Mouse (Mus musculus): ENCODE results near the gene Tmed6.

The Tmed6 gene

DNA sequence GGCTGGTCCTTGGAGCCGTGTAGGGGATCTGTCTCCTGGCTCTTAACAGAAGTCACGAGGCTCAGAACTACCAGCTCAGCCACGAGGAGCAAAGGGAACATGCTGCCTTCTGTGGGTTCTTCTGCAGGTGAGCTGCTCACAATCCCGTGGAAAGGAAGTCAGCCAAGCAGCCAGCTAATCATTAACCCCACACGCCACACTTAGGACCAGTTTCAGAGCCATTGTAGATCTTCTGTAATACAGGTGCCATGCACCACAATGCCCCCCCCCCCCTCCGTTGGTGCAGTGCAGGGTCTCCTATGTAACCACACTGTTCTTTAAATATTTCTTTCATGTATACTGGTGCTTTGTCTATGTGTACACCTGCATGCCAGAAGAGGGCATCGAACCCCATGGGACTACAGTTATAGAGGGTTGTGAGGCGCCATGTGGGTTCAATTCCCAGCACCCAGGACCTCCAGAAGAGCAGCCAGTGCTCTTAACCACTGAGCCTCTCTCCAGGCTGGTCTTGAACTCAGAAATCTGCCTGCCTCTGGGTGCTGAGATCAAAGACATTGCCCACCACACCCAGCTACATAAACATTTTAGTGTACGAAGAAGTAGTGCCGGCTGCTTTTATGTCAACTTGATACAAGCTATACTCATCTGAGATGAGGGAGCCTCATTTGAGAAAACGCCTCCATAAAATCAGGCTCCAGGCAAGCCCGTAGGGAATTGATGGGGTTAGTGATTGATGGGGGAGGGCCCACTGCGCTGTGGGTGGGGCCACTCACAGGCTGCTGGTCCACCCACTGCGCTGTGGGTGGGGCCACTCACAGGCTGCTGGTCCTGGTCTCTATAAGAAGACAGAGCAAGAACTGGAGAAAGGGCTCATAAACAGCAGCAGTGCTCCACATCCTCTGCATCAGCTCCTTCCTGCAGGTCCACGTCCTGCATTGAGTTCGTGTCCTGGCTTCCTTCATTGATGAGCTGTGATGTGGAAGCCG lies at the start of gene Tmed6:
TSS of gene Tmed6 (minus strand) at position 134 of the 986 bp plus-strand sequence.
- CTCF ChIA-PET: interaction anchor here (0.6 to 0.7 kb wide), 4 partner anchors 8 to 659 kb away, joined by 3 to 7 read pairs (median 3); no protein-coding TSS in a partner anchor

- CTCF ChIA-PET: interaction anchor here (1.3 kb wide), 1 partner anchor 209 kb away, joined by 5 read pairs; no protein-coding TSS in a partner anchor
These were observed 49.5 kb upstream of the Tmed6 start for GRCm38 (mm10) chr8:107115008-107115320.

GRCm38 (mm10) chr8:107114150-107115007 lies 48.9 kb upstream of the Tmed6 start:
- CTCF ChIA-PET: interaction anchor here (1.3 kb wide), 1 partner anchor 210 kb away, joined by 5 read pairs; no protein-coding TSS in a partner anchor

DNA sequence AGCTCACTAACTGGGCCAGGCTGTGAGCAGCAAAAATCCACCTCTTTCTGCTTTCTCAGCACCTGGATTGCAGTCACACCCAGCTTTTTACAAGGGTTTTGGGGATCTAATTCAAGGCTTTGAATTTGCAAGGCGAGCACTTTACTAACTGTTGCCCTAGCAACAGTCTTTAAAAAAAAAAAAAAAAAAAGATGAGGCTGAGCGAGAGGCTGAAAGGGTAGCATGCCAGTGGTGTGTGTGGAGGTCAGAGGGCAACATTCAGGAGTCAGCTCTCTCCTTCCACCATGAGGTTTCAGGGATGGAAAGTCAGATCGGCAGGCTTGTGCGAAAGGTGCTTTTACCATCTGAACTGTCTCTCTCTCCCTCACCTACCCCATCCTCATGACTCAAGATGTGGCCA lies 47.8 kb upstream of the Tmed6 start:
- CTCF ChIA-PET: interaction anchor here (0.5 to 0.7 kb wide), 3 partner anchors 13 to 81 kb away, joined by 5 to 9 read pairs (median 6); no protein-coding TSS in a partner anchor

- CTCF ChIA-PET: interaction anchor here (0.6 kb wide), 1 partner anchor 183 kb away, joined by 4 read pairs; no protein-coding TSS in a partner anchor
These were observed 46.1 kb upstream of the Tmed6 start for GRCm38 (mm10) chr8:107111340-107112105.

GRCm38 (mm10) chr8:107110629-107111330 lies 45.3 kb upstream of the Tmed6 start:
- CTCF ChIA-PET: no interaction called here

DNA sequence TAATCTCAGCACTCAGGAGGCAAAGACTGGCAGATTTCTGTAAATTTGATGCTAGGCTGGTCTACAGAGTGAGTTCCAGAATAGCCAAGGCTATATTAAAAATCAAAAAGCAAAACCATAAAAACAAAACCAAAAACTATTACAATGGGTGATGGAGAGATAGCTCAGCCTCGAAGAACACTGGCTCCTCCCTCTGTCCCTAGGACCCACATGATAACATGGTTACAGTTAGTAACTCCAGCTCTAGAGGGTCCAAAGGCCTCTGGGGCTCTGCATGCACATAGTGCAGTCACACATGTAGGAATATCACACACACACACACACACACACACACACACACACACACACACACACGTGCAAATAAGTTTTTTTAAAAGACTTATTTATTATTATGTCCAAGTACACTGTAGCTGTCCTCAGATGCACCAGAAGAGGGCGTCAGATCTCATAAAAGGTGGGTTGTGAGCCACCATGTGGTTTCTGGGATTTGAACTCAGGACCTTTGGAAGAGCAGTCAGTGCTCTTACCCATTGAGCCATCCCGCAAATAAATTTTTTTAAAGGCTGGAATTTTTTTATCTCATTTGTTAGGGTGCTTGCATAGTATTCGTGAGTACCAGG lies 44.5 kb upstream of the Tmed6 start:
- CTCF ChIA-PET: interaction anchor here (0.6 to 0.7 kb wide), 3 partner anchors 13 to 230 kb away, joined by 3 to 13 read pairs (median 4); no protein-coding TSS in a partner anchor

DNA sequence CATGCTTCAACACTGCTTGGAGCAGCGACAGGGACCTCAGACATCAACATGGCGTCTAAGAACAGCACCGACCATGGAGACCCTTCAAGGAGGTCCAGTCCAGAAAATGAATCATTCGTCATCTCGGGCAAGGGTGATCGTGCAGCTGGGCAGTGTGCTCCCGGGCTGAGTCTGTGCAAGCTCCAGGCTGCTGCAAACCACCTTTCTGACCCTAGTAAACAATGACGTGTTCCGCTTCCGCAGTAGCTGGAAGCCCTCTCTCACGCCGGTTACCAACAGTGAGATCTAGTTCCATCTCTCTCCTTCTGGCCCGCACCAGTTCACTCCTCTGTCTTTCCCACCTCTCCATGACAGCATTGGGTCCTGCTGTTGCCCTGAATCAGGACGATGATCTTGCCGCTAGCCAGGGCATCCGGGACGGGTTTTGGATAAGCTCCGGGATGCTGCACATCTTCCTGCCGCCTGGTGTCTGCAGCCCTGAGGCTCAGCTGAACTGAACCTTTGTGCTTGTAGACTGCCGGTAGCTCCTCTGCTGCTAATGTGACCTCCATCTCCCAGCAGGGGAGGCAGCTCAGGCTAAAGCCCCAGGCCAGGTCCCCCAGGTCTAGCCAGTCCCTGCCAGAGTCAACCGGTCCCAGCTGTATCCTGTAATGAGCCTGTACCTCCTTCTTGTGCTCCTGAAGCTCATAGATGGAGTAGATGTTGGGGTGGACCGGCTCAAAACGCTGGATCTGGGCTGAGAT lies 43.7 kb upstream of the Tmed6 start:
- CTCF ChIA-PET: interaction anchor here (0.6 to 0.7 kb wide), 2 partner anchors 14 to 231 kb away, joined by 3 to 4 read pairs; no protein-coding TSS in a partner anchor

- CTCF ChIA-PET: interaction anchor here (0.7 kb wide), 1 partner anchor 1965 kb away, joined by 3 read pairs; no protein-coding TSS in a partner anchor
These were observed 42.6 kb upstream of the Tmed6 start for GRCm38 (mm10) chr8:107108089-107108488.

- CTCF ChIA-PET: interaction anchor here (0.5 kb wide), 1 partner anchor 91 kb away, joined by 9 read pairs; no protein-coding TSS in a partner anchor
These were observed 39.1 kb upstream of the Tmed6 start for GRCm38 (mm10) chr8:107104547-107104946.

- CTCF ChIA-PET: no interaction called here
These were observed 35.2 kb upstream of the Tmed6 start for GRCm38 (mm10) chr8:107100635-107101034.

GRCm38 (mm10) chr8:107096366-107097036 lies 31.1 kb upstream of the Tmed6 start, which contains the start of gene Terf2:
TSS of gene Terf2 (minus strand) at chr8:107096547.
- CTCF ChIA-PET: no interaction called here

- CTCF ChIA-PET: no interaction called here
These were observed 30.4 kb upstream of the Tmed6 start for GRCm38 (mm10) chr8:107095717-107096365.

DNA sequence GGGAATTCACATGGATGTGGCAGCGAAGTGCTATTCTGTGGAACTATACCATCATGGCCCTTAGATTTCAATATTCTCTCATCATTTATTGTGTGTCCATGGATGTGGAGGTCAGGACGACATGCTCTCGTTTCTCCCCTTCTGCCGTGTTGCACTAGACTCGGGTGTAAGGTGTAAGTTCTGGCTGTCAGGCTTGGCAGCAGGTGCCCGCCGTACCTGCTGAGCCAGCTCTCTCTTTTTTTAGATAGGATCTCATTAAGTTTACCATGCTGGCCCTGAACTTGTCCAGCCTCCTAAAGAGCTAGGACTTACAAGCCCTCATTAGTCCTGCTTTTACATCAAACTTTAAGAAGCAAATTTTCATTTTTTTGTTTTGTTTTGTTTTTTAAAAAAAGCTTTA lies 25.1 kb upstream of the Tmed6 start:
- CTCF ChIA-PET: interaction anchor here (0.6 kb wide), 1 partner anchor 77 kb away, joined by 5 read pairs; no protein-coding TSS in a partner anchor

- CTCF ChIA-PET: no interaction called here
These were observed 23.2 kb upstream of the Tmed6 start for GRCm38 (mm10) chr8:107088526-107089063.

- CTCF ChIA-PET: interaction anchor here (0.7 kb wide), 1 partner anchor 668 kb away, joined by 3 read pairs; no protein-coding TSS in a partner anchor
These were observed 20.6 kb upstream of the Tmed6 start for GRCm38 (mm10) chr8:107086018-107086417.

- CTCF ChIA-PET: no interaction called here
These were observed 19.9 kb upstream of the Tmed6 start for GRCm38 (mm10) chr8:107085358-107085757.

Measured in spleen, embryonic (tissue).